Mouse (Mus musculus) kidney, adult 2 months (tissue): ENCODE measurements around the gene Cyp4f14. TPM values are rescaled to one million over a fixed set of nuclear protein-coding genes. Genes with fewer than 3 reads are reported as not detected.
A peak's percentile ranks its signal among the peaks of the same experiment; 100 is the strongest.

Experiments
- DNase-seq: peaks from one replicate; pipeline ENCODE4 v3.0.0; 2021
- H3K27ac ChIP-seq: fragments of 200-500 bp; 2 replicates; pipeline ENCODE4 v1.5.1; 2012; ENCODE audit warnings: low read depth, low read length, control low read depth, inconsistent platforms; ENCODE audit not compliant: insufficient read depth
- H3K27me3 ChIP-seq: fragments of 200-500 bp; replicated peaks from 2 replicates; pipeline ENCODE4 v1.6.1; 2012; ENCODE audit warnings: mild to moderate bottlenecking, moderate library complexity, low read length, inconsistent platforms; ENCODE audit not compliant: control insufficient read depth, insufficient read depth
- H3K36me3 ChIP-seq: fragments of 200-500 bp; 2 replicates; pipeline ENCODE4 v1.6.1; 2012; ENCODE audit warnings: mild to moderate bottlenecking, moderate library complexity, low read length, inconsistent platforms; ENCODE audit not compliant: control insufficient read depth, insufficient read depth
- H3K4me1 ChIP-seq: fragments of 200-500 bp; 2 replicates; pipeline ENCODE4 v1.6.1; 2011; ENCODE audit warnings: low read length; ENCODE audit not compliant: control insufficient read depth, insufficient read depth
- H3K4me3 ChIP-seq: fragments of 200-500 bp; 2 replicates; pipeline ENCODE4 v1.5.1; 2011; ENCODE audit warnings: mild to moderate bottlenecking, low read depth, low read length, control low read depth; ENCODE audit not compliant: insufficient read depth
- CTCF ChIP-seq: fragments of 200-500 bp; conservative IDR thresholded peaks from 2 replicates; pipeline ENCODE4 v1.5.1; 2011; ENCODE audit warnings: low read depth, mild to moderate bottlenecking, control low read depth, low read length, moderate library complexity, mixed read lengths; ENCODE audit not compliant: insufficient read depth, insufficient read length
- POLR2A ChIP-seq: fragments of 200-500 bp; IDR thresholded peaks from one replicate; pipeline ENCODE4 v1.6.1; 2011; ENCODE audit warnings: low read depth, low read length, control low read depth
- WGBS: fragments of 180-500 bp; shearing (Covaris S2); methylation state at CpG from one replicate; pipeline ENCODE4 v1.1.7; 2018; 5-methylcytosine and 5-hydroxymethylcytosine counted together
- polyA plus RNA-seq: library from polyadenylated mRNA; depleted of rRNA; stranded (reverse); fragments of >200 nt; gene quantifications from 2 replicates; pipeline ENCODE4 v1.2.3, GENCODE M21; 2012; rRNA removed

Gene Cyp4f14
- 4.5 and 7.5 TPM in 2 replicates for polyA plus RNA-seq

DNA sequence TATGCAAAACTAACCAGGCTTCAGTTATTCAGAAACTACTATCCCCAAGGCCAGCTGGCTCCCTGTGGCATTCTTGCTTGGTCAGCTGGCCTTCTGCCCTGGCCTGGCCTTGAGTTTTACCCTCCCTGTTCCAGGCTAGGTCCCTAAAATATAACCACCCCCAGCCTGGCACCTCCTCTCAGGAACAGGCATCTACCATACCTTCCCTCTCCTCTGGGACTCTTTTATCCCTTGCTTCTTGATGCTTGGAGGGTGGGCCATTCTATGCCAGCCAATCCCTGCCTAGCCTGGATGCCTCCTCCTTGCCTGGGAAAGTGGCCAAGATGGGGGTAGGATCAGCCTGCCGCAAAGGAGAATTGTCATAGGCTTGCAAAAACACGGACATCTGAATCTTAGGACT lies at the start of gene Cyp4f14:
Gene Cyp4f14, minus strand, starts transcription at position 212 of the 400 bp plus-strand sequence.
- H3K36me3 ChIP-seq: no peaks in the 10 kb centered on the region
- peaks cover 4% of the 10 kb centered on the region for H3K4me1 ChIP-seq
- no peak within 1 kb of the TSS for H3K4me3 ChIP-seq
- peak; percentile 86 for DNase-seq
- no peak within 1 kb of the TSS for H3K27ac ChIP-seq
- 36% methylated on average over 2 of the region's 2 CpGs for whole genome bisulfite sequencing
- TF ChIP-seq CTCF (no peak), POLR2A (no peak)
- H3K27me3 ChIP-seq: no peaks in the 10 kb centered on the region

DNA sequence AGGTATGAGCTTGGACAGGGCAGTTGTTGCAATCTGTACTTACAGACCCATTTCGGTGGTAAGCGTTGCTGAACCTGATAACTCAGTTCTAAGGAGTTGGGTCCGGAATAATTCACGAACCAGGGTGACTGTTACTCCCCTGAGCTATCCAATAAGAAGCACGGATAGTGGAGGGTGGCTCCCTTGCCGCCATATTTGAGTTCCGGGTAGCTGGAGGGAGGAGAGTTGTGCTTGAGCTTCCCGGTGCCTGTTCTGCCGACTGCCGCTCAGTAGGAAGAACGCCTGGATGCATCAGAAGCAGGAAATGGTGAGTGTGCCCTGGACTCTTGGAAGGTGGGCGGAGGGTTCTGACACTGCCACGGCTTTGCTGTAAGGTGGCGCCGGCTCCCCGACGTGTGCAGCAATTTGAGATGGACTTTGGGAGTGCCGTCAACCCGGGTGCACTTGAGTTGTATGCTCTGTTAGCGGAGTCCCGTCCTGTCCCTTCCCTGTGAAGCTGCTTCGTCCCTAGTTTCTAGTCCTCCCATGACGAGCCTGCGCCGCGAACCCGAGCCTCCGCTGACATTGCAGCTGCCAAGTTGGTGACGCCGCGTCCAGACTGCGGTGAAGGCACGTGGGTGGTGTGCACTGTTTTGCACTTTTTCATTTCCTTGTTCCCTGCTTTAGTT lies 48.6 kb upstream of the Cyp4f14 start, which contains the start of gene Zfp472:
Gene Zfp472, plus strand, starts transcription at position 192 of the 668 bp plus-strand sequence.
- under 1% methylated on average over 33 of the region's 33 CpGs for WGBS
- Histone ChIP-seq H3K27me3 (no peaks in the 10 kb centered on the region), H3K27ac (peak within 1 kb of the TSS; percentile 24), H3K4me1 (peaks cover 8% of the 10 kb centered on the region; the same call in 1 of the 2 replicates), H3K36me3 (no peaks in the 10 kb centered on the region), H3K4me3 (peak within 1 kb of the TSS; percentile 73)
- peak; percentile 97 for DNase-seq
- TF ChIP-seq POLR2A: no peak
- no peak for TF ChIP-seq CTCF

DNA sequence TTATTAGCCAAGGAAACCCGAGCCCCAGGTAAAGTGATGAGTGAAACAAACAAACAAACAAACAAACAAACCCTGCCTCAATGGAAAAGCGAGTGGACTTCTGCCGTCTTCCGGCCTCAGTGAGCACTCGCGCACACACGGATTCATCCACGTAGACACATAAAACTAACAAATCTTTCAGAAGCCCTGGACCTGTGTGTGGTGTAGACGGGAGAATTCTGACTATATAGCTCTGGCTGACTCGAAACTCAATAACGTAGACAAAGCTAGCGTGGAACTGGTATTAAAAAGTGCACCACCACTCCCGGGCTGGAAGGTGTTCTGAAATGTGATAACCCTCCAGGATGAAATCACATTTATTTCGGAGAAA lies 48.1 kb upstream of the Cyp4f14 start:
- no peak for DNase-seq
- H3K36me3 ChIP-seq: no peaks in the 10 kb centered on the region
- no peak for TF ChIP-seq CTCF
- TF ChIP-seq POLR2A: no peak
- H3K4me1 ChIP-seq: peaks cover 8% of the 10 kb centered on the region; the same call in 1 of the 2 replicates
- H3K27ac ChIP-seq: peak overlapping the region; percentile 24
- peak overlapping the region; percentile 73 for H3K4me3 ChIP-seq
- WGBS: under 1% methylated on average over 14 of the region's 14 CpGs
- H3K27me3 ChIP-seq: no peaks in the 10 kb centered on the region

DNA sequence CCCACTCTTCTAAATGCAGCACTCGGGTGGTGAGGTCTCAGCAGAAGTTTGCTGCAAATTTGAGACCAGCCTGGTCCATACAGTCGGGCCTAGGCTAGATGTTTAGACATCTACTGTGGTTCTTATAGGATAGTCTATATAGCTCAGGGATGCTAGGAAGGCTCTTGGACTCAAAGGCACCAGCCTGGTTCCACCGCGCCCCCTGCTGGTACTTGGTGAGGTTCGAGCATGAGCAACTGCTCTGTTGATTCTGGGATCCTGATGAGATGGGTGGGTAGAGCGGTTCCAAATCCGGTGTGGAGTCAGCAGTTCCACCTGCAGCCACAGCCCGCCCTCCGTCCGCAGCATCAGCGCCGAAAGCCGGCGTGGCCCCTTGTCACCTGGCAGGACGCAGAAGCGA lies 34.3 kb upstream of the Cyp4f14 start:
- peak; percentile 85 for DNase-seq
- Histone ChIP-seq H3K27me3 (no peaks in the 10 kb centered on the region), H3K27ac (no peak overlapping the region), H3K4me1 (peaks cover 9% of the 10 kb centered on the region), H3K36me3 (no peaks in the 10 kb centered on the region), H3K4me3 (no peak overlapping the region)
- 38% methylated on average over 16 of the region's 16 CpGs for WGBS
- no peak for TF ChIP-seq POLR2A
- TF ChIP-seq CTCF: peak; percentile 90

DNA sequence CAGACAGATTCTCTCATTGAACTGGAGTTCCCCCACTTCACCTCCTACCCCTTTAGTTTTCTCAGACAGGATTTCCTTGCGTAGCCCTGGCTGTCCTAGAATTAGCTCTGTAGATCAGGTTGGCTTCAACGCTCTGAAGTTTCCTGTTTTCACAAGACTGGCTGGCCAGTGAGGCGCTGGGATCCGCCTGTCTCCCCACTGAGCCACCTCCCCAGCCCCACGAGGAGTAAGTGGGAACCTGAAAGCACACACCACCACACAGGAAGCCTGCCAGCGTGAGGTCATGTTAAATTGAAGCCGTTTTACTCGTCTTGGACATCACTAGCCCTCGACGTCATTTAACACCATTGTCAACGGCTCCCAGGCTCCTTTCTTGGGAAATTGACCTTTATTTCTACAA lies 33.9 kb upstream of the Cyp4f14 start:
- no peak overlapping the region for H3K27ac ChIP-seq
- DNase-seq: no peak
- WGBS: 79% methylated on average over 11 of the region's 11 CpGs
- peaks cover 13% of the 10 kb centered on the region for H3K4me1 ChIP-seq
- TF ChIP-seq CTCF (no peak), POLR2A (no peak)
- no peak overlapping the region for H3K4me3 ChIP-seq
- no peaks in the 10 kb centered on the region for H3K36me3 ChIP-seq
- no peaks in the 10 kb centered on the region for H3K27me3 ChIP-seq

DNA sequence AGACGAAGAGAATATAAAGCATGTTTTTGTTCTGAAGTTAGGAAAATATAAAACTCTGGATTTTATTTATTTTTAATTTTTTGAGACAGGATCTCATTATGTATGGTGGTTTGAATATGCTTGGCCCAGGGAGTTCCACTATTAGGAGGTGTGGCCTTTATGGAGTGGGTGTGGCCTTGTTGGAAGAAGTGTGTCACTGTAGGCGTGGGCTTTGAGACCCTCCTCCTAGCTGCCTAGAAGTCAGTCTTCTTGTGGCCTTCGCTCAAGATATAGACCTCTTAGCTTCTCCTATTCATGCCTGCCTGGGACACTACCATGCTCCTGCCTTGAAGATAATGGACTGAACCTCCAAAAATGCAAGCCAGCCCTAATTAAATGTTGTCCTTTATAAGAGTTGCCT lies 33.0 kb upstream of the Cyp4f14 start:
- no peak for DNase-seq
- TF ChIP-seq CTCF (no peak), POLR2A (no peak)
- Histone ChIP-seq H3K4me3 (no peak overlapping the region), H3K36me3 (no peaks in the 10 kb centered on the region), H3K27me3 (no peaks in the 10 kb centered on the region), H3K27ac (no peak overlapping the region), H3K4me1 (peaks cover 13% of the 10 kb centered on the region)
- WGBS: 90% methylated on average over 3 of the region's 3 CpGs

DNA sequence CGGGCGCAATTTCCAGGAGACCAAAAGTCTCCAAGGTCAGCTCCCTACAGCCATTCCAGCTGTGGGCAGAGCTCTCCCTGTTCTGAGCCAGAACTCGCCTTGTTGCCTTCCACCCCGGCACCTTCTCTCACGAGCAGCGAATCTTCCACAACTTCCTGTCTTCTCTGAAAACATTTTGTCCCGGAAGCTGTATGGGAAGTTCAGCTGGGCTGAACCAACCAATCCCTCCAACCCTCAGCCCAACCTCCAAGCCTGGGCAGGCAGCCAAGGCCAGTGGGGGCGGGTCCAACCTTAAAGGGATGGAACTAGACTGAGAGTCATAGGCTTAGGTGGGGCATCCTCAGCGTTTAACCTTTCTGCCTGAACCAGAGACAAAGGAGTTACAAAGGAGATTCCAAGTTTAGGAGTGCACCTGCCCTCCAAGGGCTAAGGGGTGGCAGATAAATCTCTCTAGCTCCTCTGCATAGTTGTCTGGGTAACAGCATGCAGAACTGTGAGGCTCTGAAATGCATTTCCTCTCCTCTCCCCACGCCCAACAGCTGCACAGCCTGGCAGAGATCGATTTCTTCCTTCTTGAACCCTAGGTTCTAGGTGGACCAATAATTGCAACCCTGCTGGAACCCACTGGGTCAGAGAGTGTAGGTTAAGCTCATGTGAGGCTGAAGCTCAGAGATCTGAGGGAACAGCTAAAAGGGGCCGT lies 30.2 kb upstream of the Cyp4f14 start, which contains the start of gene Cyp4f13:
Gene Cyp4f13, minus strand, starts transcription at position 188 of the 700 bp plus-strand sequence.
- 6% methylated on average over 12 of the region's 12 CpGs for WGBS
- no peaks in the 10 kb centered on the region for H3K36me3 ChIP-seq
- DNase-seq: peak; percentile 99
- TF ChIP-seq POLR2A (peak; percentile 77), CTCF (no peak)
- H3K27ac ChIP-seq: peak within 1 kb of the TSS; percentile 84
- no peaks in the 10 kb centered on the region for H3K27me3 ChIP-seq
- peaks cover 13% of the 10 kb centered on the region for H3K4me1 ChIP-seq
- peak within 1 kb of the TSS; percentile 80 for H3K4me3 ChIP-seq
